Mouse (Mus musculus) embryonic facial prominence, embryonic 14.5 days (tissue): ENCODE results near the gene Angptl1. TPM values are rescaled to one million over a fixed set of nuclear protein-coding genes. Genes with fewer than 3 reads are reported as not detected.
A peak's percentile ranks its signal among the peaks of the same experiment; 100 is the strongest.

Experiments
- ATAC-seq: fragments of 200-750 bp; cut with Nextera tagmentation; 2 replicates; pipeline ENCODE4 v1.8.0; 2017; ENCODE audit warnings: low read depth, moderate number of reproducible peaks, moderate TSS enrichment
- DNase-seq: peaks from one replicate; pipeline ENCODE4 v3.0.0-alpha.2; 2015; ENCODE audit warnings: low spot score
- H3K27ac ChIP-seq: fragments of 300-500 bp; sonication (generic); replicated peaks from 2 replicates; pipeline ENCODE4 v1.5.1; 2014; ENCODE audit warnings: low read depth, mild to moderate bottlenecking, low read length, moderate library complexity
- H3K27me3 ChIP-seq: fragments of 300-500 bp; sonication (generic); replicated peaks from 2 replicates; pipeline ENCODE4 v1.6.1; 2014; ENCODE audit warnings: low read length; ENCODE audit not compliant: control insufficient read depth, insufficient read depth
- H3K36me3 ChIP-seq: fragments of 300-500 bp; sonication (generic); 2 replicates; pipeline ENCODE4 v1.6.1; 2014; ENCODE audit warnings: low read length, mixed read lengths; ENCODE audit not compliant: control insufficient read depth, insufficient read depth
- H3K4me1 ChIP-seq: fragments of 300-500 bp; sonication (generic); 2 replicates; pipeline ENCODE4 v1.6.1; 2014; ENCODE audit warnings: antibody characterized with exemption, low read length; ENCODE audit not compliant: control insufficient read depth, insufficient read depth
- H3K4me2 ChIP-seq: fragments of 300-500 bp; sonication (generic); 2 replicates; pipeline ENCODE4 v1.6.1; 2014; ENCODE audit warnings: low read depth, mild to moderate bottlenecking, low read length, moderate library complexity, mixed read lengths
- H3K4me3 ChIP-seq: fragments of 300-500 bp; sonication (generic); 2 replicates; pipeline ENCODE4 v1.5.1; 2014; ENCODE audit warnings: low read depth, mild to moderate bottlenecking, low read length
- H3K9ac ChIP-seq: fragments of 300-500 bp; sonication (generic); 2 replicates; pipeline ENCODE4 v1.6.1; 2014; ENCODE audit warnings: low read depth, mild to moderate bottlenecking, low read length, moderate library complexity, mixed read lengths
- H3K9me3 ChIP-seq: fragments of 300-500 bp; sonication (generic); 2 replicates; pipeline ENCODE4 v1.6.1; 2016; ENCODE audit warnings: low read length; ENCODE audit not compliant: control insufficient read depth
- WGBS: fragments of 180-500 bp; shearing (Covaris S2); extraction: QIAGEN DNeasy Blood & Tissue Kit; methylation state at CpG from one replicate; pipeline ENCODE4 v1.1.7; 2014; 5-methylcytosine and 5-hydroxymethylcytosine counted together
- polyA plus RNA-seq: library from polyadenylated mRNA; unstranded; fragments of >200 nt; fragmentation: Nextera tagmentation; extraction: Ambion mirVana; gene quantifications from 2 replicates; pipeline ENCODE4 v1.2.1, GENCODE M21; 2014

Angptl1 gene
- polyA plus RNA-seq, 1 experiment from 2014 or later = 72.0 TPM

DNA sequence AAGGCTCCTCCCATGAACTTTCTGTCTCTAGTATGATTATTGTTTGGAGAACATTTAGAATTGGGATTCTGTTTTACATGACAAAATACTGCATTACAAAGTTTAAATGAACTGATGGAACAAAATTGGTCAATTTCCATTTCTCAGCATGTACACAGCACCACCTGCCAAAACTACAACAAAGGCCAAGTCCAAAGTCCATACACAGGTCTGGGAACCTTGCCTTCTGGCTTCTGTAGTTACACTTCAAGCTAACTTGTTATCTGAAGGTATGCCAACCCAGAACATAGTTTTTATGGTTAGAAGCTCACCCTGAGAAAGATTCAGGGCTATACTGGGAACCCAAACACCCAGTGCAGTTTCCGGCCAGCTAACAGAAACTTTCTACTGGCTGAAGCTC lies 19.1 kb upstream of the Angptl1 start:
- H3K9me3 ChIP-seq = no peaks in the 10 kb centered on the region
- WGBS = 95% methylated on average over 1 of the region's 1 CpGs
- H3K9ac ChIP-seq = no peak overlapping the region
- no peak overlapping the region for H3K4me2 ChIP-seq
- peaks cover 56% of the 10 kb centered on the region for H3K36me3 ChIP-seq
- ATAC-seq (no peak), DNase-seq (no peak)
- H3K4me1 ChIP-seq = no peaks in the 10 kb centered on the region
- H3K4me3 ChIP-seq = no peak overlapping the region
- H3K27ac ChIP-seq = no peak overlapping the region
- no peaks in the 10 kb centered on the region for H3K27me3 ChIP-seq

DNA sequence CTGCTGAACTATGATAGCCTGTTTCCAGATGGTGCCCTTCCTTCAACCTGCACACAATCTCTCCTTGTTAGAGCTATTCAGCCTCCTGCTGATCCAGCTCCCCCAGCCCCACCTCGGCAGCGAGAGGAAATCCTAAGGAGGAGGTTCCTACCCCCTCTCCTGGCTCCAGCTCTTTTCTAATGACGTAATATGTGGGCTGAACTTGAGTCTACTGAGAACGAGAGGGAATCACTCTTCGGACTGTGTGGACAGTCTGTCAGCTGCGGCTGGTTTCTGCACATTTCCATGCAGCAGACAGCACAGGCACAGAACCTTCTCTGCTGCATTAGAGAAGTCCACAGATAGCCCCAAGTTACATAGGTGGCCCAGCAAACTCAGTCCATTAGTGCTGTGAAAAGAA lies 333 bp downstream of the Angptl1 start:
- WGBS = 6% methylated on average over 6 of the region's 6 CpGs
- ATAC-seq (peak; percentile 95), DNase-seq (peak; percentile 95)
- no peaks in the 10 kb centered on the region for H3K9me3 ChIP-seq
- H3K36me3 ChIP-seq = no peaks in the 10 kb centered on the region
- H3K4me3 ChIP-seq = peak overlapping the region; percentile 41
- no peaks in the 10 kb centered on the region for H3K27me3 ChIP-seq
- peak overlapping the region; percentile 48 for H3K4me2 ChIP-seq
- peaks cover 6% of the 10 kb centered on the region for H3K4me1 ChIP-seq
- peak overlapping the region; percentile 60 for H3K9ac ChIP-seq
- H3K27ac ChIP-seq = peak overlapping the region; percentile 86

DNA sequence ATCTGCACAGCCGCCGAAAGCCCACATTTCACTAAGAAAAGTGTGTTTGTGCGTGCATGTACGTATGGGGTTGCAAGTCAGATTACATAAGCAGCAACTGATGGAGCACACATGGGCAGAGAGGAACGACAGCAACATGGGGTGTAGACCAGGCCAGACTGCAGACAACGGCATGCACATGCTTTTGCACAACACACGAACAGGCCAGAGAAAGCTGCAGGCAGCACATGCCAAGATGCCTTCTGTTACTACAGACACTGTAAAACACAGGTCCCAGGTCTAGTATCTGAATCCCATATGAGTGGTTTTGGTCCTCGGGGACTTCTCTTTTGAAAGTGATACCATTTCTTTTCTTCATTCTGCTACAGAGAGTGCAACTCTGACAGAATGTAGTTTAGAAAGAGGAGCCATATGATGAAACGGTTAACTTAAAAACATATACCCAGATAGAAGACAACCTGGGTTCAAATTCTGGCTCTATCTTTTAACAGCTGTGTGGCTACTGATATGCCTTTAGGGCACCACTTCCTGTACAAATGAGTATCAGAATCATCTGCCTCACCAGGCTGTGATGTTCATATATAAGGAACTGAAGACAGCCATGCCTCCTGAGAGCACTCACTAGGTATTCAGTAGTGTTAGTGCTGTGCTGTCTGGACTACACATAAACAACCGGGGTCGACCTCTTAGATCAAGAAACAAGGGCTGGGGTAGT lies 3.4 kb downstream of the Angptl1 start:
- 50% methylated on average over 11 of the region's 11 CpGs for WGBS
- Histone ChIP-seq H3K4me2 (peak overlapping the region; percentile 48), H3K9ac (peak overlapping the region; percentile 42; the same call in 1 of the 2 replicates), H3K27ac (peak overlapping the region; percentile 63), H3K4me1 (peaks cover 6% of the 10 kb centered on the region), H3K9me3 (no peaks in the 10 kb centered on the region), H3K4me3 (peak overlapping the region; percentile 30), H3K27me3 (no peaks in the 10 kb centered on the region), H3K36me3 (peaks cover 22% of the 10 kb centered on the region; the same call in 1 of the 2 replicates)
- ATAC-seq = no peak
- no peak for DNase-seq

DNA sequence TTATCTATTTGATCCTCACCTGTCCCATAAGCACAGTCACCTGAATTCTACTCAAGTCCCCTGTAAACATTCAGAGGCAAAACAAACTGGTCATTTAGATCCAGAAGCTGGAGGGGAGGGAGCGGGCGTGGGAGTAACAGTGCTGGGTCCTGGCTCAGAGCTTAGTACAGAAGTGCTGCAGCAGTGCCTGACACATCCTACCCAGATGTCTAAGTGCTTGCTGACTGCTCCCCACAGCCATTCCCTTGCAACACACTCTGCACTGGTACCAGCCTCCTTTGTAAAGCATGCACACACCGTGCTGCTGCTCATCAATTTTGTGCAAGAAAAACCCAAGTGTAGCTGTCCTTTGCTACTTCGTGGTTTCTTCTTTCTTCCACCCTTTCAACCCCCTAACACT lies 8.7 kb downstream of the Angptl1 start:
- H3K9me3 ChIP-seq = no peaks in the 10 kb centered on the region
- H3K27ac ChIP-seq = no peak overlapping the region
- no peak overlapping the region for H3K9ac ChIP-seq
- no peaks in the 10 kb centered on the region; the same call in 1 of the 2 replicates for H3K4me1 ChIP-seq
- H3K36me3 ChIP-seq = peaks cover 31% of the 10 kb centered on the region; the same call in 1 of the 2 replicates
- DNase-seq (no peak), ATAC-seq (no peak)
- H3K27me3 ChIP-seq = no peaks in the 10 kb centered on the region
- 63% methylated on average over 4 of the region's 4 CpGs for WGBS
- H3K4me2 ChIP-seq = no peak overlapping the region
- no peak overlapping the region for H3K4me3 ChIP-seq

DNA sequence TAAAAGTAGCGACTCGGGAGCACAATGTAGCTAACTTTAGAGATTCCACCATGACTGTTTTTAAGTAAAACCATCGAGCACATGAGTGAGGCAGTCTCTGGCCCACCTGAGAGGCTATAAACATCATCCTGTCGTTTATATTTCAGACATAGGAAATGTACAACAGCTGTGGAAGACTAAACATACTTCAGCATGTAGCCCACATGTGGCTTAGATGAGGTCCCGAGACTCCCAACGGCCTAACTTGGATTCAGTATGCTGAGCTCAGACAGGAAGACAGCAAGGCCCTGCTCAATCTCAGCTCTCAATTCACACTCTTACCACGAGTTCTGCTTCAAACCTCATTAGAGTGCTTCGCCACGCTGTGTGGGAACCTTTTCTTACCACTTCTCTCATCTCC lies 14.0 kb downstream of the Angptl1 start:
- DNase-seq (peak; percentile 88), ATAC-seq (peak; percentile 87; the same call in 1 of the 2 replicates)
- Histone ChIP-seq H3K27ac (peak overlapping the region; percentile 54), H3K27me3 (no peaks in the 10 kb centered on the region), H3K9me3 (no peaks in the 10 kb centered on the region), H3K4me2 (no peak overlapping the region), H3K36me3 (peaks cover 22% of the 10 kb centered on the region), H3K4me1 (peaks cover 8% of the 10 kb centered on the region; the same call in 1 of the 2 replicates), H3K9ac (no peak overlapping the region), H3K4me3 (no peak overlapping the region)
- WGBS = 23% methylated on average over 9 of the region's 9 CpGs

DNA sequence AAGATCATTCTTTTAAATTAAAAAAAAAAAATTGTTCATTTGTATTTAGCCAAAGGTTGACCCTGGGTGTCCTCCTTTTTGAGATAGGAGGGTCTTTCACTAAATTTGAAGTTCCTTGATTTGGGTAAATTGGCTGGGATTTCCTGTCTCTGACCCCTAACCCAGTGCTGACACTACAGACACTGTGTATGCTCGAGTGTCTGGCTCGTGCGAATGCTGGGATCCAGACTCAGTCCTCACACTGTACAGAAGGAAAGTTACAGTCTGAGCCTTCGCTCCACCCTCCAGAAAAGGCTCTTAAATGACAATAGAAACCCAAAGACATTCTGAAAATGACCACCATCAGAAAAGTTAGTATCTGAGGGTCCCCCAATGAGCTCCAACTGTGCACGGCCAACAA lies 14.5 kb downstream of the Angptl1 start:
- no peak for ATAC-seq
- H3K27ac ChIP-seq = peak overlapping the region; percentile 49
- H3K4me1 ChIP-seq = 0 out of 2 replicates have a peak, but pooled peaks cover 8% of the 10 kb centered on the region
- no peak overlapping the region for H3K9ac ChIP-seq
- no peaks in the 10 kb centered on the region for H3K27me3 ChIP-seq
- no peak overlapping the region for H3K4me2 ChIP-seq
- no peaks in the 10 kb centered on the region for H3K9me3 ChIP-seq
- peaks cover 22% of the 10 kb centered on the region for H3K36me3 ChIP-seq
- WGBS = 47% methylated on average over 5 of the region's 5 CpGs
- H3K4me3 ChIP-seq = no peak overlapping the region
- DNase-seq = no peak

DNA sequence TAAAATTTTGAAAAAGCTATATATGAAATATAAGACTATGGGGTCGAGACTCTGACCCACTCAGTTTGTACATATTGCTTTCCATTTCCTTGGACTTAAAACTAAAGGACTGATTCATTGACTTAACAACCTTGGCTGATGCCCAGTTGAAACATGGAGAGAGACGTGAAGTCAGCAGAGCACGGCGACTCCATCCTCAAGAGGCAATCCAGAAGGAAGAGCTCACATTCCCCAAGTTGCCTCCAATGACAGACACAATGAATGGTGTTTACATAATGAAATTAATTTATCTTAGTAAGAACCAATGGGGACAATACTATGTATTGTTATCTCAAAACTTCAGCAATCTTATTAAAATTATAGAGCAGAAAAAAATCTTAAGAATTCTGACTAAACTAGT lies 16.2 kb downstream of the Angptl1 start:
- WGBS = 76% methylated on average over 4 of the region's 4 CpGs
- Histone ChIP-seq H3K4me2 (no peak overlapping the region), H3K27ac (no peak overlapping the region), H3K36me3 (peaks cover 25% of the 10 kb centered on the region), H3K9ac (no peak overlapping the region), H3K4me3 (no peak overlapping the region), H3K27me3 (no peaks in the 10 kb centered on the region), H3K9me3 (no peaks in the 10 kb centered on the region), H3K4me1 (0 out of 2 replicates have a peak, but pooled peaks cover 8% of the 10 kb centered on the region)
- DNase-seq = no peak
- no peak for ATAC-seq

DNA sequence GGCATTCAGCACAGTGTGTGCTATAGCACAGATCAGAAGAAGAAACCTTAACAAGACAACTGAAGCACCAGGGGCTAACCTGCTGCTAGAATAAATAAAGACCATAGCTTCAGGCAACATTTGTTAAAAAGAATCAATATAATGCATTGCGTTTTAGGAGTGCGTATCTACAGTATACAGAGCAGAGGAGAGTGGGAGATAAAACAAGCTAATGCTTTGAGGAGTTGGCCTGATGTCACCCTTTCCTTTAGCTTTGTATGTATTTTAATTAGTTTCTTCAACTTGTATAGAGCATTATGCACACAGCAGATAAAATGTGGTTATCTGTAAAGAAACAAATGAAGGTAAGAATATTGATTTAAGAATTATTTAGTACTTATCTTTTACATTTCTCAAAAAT lies 18.3 kb downstream of the Angptl1 start:
- 88% methylated on average over 2 of the region's 2 CpGs for WGBS
- Histone ChIP-seq H3K27ac (no peak overlapping the region), H3K4me3 (no peak overlapping the region), H3K9ac (no peak overlapping the region), H3K4me1 (0 out of 2 replicates have a peak, but pooled peaks cover 8% of the 10 kb centered on the region), H3K4me2 (no peak overlapping the region), H3K27me3 (no peaks in the 10 kb centered on the region), H3K9me3 (no peaks in the 10 kb centered on the region), H3K36me3 (peaks cover 20% of the 10 kb centered on the region)
- no peak for ATAC-seq
- no peak for DNase-seq

DNA sequence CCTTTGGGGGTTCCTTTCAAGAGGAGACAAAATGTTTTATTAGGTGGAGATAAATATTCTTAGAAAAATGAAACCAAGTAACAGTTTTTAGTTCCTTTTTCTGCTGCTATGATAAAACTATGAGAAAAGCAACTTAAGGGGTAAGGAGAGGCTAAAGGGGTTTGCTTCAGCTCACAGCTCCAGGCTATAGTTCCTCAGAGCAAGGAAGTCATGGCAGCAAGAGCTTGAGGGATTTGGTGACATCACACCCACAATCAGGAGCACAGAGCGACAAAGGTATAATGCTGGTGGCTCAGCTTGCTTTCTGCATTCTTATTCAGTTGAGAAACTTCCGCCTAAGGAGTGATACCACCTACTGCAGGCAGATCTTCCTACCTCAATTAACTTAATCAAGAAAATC lies 20.8 kb downstream of the Angptl1 start:
- ATAC-seq (no peak), DNase-seq (no peak)
- Histone ChIP-seq H3K27ac (no peak overlapping the region), H3K27me3 (no peaks in the 10 kb centered on the region), H3K36me3 (peaks cover 19% of the 10 kb centered on the region), H3K9me3 (no peaks in the 10 kb centered on the region), H3K4me1 (peaks cover 6% of the 10 kb centered on the region; the same call in 1 of the 2 replicates), H3K9ac (no peak overlapping the region), H3K4me2 (no peak overlapping the region), H3K4me3 (no peak overlapping the region)
- 93% methylated on average over 2 of the region's 2 CpGs for WGBS
